Mouse (Mus musculus) CH12.LX (cell line): ENCODE measurements at regions not wholly inside any gene's neighbourhood (a gene's known extent, or its start where the extent isn't known, plus 50 kb on each side); places are given as distances from the start of the nearest gene placed in this dataset.

ENCODE experiments used
- DNase-seq: peaks from one replicate; pipeline ENCODE4 v3.0.0-alpha.2; 2013; ENCODE audit errors: extremely low read depth
- H3K27ac ChIP-seq: 2 replicates; pipeline ENCODE4 v1.5.1; 2012; ENCODE audit warnings: low read depth, mild to moderate bottlenecking, control low read depth, moderate library complexity; ENCODE audit not compliant: insufficient read depth
- H3K27me3 ChIP-seq: replicated peaks from 2 replicates; pipeline ENCODE3; 2012; ENCODE audit warnings: inconsistent platforms
- H3K36me3 ChIP-seq, 2 experiments: replicated peaks in 1 of 2; 2 replicates each; pipeline versions ENCODE3 to v1.6.1; 2012; ENCODE audit warnings: inconsistent platforms in 1 of 2, low read length in 1 of 2, mild to moderate bottlenecking in 1 of 2, mixed read lengths in 1 of 2, moderate library complexity in 1 of 2; ENCODE audit not compliant: control insufficient read depth in 1 of 2, insufficient read depth in 1 of 2
- H3K4me1 ChIP-seq, 2 experiments: 2 replicates each; pipeline ENCODE4 v1.6.1; 2012; ENCODE audit warnings: inconsistent platforms in 1 of 2, moderate library complexity in 1 of 2; ENCODE audit not compliant: insufficient read depth in 2 of 2, control insufficient read depth in 1 of 2
- H3K4me2 ChIP-seq: 2 replicates; pipeline ENCODE4 v1.6.1; 2012; ENCODE audit warnings: low read depth, mild to moderate bottlenecking, control low read depth; ENCODE audit not compliant: poor library complexity, insufficient read depth, severe bottlenecking
- H3K4me3 ChIP-seq, 3 experiments: fragments of 150-350 bp in 1 of 3; sonication (generic) in 1 of 3; replicated peaks in 1 of 3; 2 replicates each; pipeline versions ENCODE3 to v1.5.1; 2011 to 2012; ENCODE audit warnings: low read depth in 2 of 3, low read length in 2 of 3, mild to moderate bottlenecking in 2 of 3, moderate library complexity in 2 of 3, control low read depth in 1 of 3, improper control_type of control experiment in 1 of 3, inconsistent platforms in 1 of 3, mixed read lengths in 1 of 3; ENCODE audit not compliant: poor library complexity in 1 of 3
- H3K79me2 ChIP-seq: replicated peaks from 2 replicates; pipeline ENCODE4 v1.6.1; 2012; ENCODE audit warnings: mild to moderate bottlenecking, moderate library complexity; ENCODE audit not compliant: control insufficient read depth, poor library complexity, insufficient read depth, severe bottlenecking; ENCODE audit errors: extremely low read depth
- H3K9ac ChIP-seq: 2 replicates; pipeline ENCODE4 v1.6.1; 2012; ENCODE audit warnings: low read depth, mild to moderate bottlenecking, control low read depth, moderate library complexity; ENCODE audit not compliant: insufficient read depth
- H3K9me3 ChIP-seq: replicated peaks from 2 replicates; pipeline ENCODE3; 2012; ENCODE audit warnings: low read length, inconsistent platforms, mixed read lengths
- CHD1 ChIP-seq: IDR thresholded peaks from 2 replicates; pipeline ENCODE4 v1.6.1; 2012; ENCODE audit warnings: low read depth, low read length, improper control_type of control experiment, inconsistent platforms
- CHD2 ChIP-seq: IDR thresholded peaks from 2 replicates; pipeline ENCODE4 v1.6.1; 2011; ENCODE audit warnings: low read length, improper control_type of control experiment
- ELF1 ChIP-seq: IDR thresholded peaks from 2 replicates; pipeline ENCODE4 v1.6.1; 2014; ENCODE audit warnings: low read depth, mild to moderate bottlenecking, inconsistent platforms, low read length, improper control_type of control experiment
- EP300 ChIP-seq: IDR thresholded peaks from 2 replicates; pipeline ENCODE4 v1.6.1; 2011; ENCODE audit warnings: low read length, improper control_type of control experiment
- ETS1 ChIP-seq: conservative IDR thresholded peaks from 2 replicates; pipeline ENCODE4 v1.6.1; 2012; ENCODE audit warnings: low read depth, mild to moderate bottlenecking, inconsistent platforms, low read length, improper control_type of control experiment, moderate library complexity
- GABPA ChIP-seq: IDR thresholded peaks from 2 replicates; pipeline ENCODE4 v1.6.1; 2012; ENCODE audit warnings: low read depth, low read length, improper control_type of control experiment, inconsistent platforms; ENCODE audit not compliant: insufficient replicate concordance
- JUN ChIP-seq: IDR thresholded peaks from 2 replicates; pipeline ENCODE4 v1.6.1; 2011; ENCODE audit warnings: low read depth, mild to moderate bottlenecking, low read length, improper control_type of control experiment, moderate library complexity; ENCODE audit not compliant: insufficient read depth
- KAT2A ChIP-seq: IDR thresholded peaks from 2 replicates; pipeline ENCODE4 v1.6.1; 2012; ENCODE audit warnings: low read length, improper control_type of control experiment, inconsistent platforms; ENCODE audit not compliant: insufficient replicate concordance
- MAX ChIP-seq: IDR thresholded peaks from 2 replicates; pipeline ENCODE4 v1.6.1; 2011; ENCODE audit warnings: low read length, improper control_type of control experiment
- MAZ ChIP-seq: IDR thresholded peaks from 2 replicates; pipeline ENCODE4 v1.6.1; 2012; ENCODE audit warnings: low read depth, mild to moderate bottlenecking, inconsistent platforms, low read length, improper control_type of control experiment, moderate library complexity
- MEF2A ChIP-seq: IDR thresholded peaks from 2 replicates; pipeline ENCODE4 v1.6.1; 2014; ENCODE audit warnings: low read depth, mild to moderate bottlenecking, inconsistent platforms, low read length, improper control_type of control experiment, borderline replicate concordance
- MYC ChIP-seq: IDR thresholded peaks from 2 replicates; pipeline ENCODE4 v1.6.1; 2011; ENCODE audit warnings: low read depth, mild to moderate bottlenecking, improper control_type of control experiment, low read length
- NELFE ChIP-seq: IDR thresholded peaks from 2 replicates; pipeline ENCODE4 v1.6.1; 2011; ENCODE audit warnings: low read depth, low read length, improper control_type of control experiment
- NRF1 ChIP-seq: IDR thresholded peaks from 2 replicates; pipeline ENCODE4 v1.6.1; 2014; ENCODE audit warnings: low read depth, mild to moderate bottlenecking, inconsistent platforms, low read length, improper control_type of control experiment, moderate library complexity
- PAX5 ChIP-seq: IDR thresholded peaks from 2 replicates; pipeline ENCODE4 v1.6.1; 2012; ENCODE audit warnings: low read length, inconsistent platforms, mixed read lengths
- POLR2A ChIP-seq: IDR thresholded peaks from 2 replicates; pipeline ENCODE4 v1.6.1; 2011; ENCODE audit warnings: low read depth, mild to moderate bottlenecking, improper control_type of control experiment, low read length
- RAD21 ChIP-seq: IDR thresholded peaks from 2 replicates; pipeline ENCODE4 v1.6.1; 2011; ENCODE audit warnings: low read depth, mild to moderate bottlenecking, low read length, improper control_type of control experiment, moderate library complexity
- RCOR1 ChIP-seq: conservative IDR thresholded peaks from 2 replicates; pipeline ENCODE4 v1.6.1; 2012; ENCODE audit warnings: low read depth, mild to moderate bottlenecking, inconsistent platforms, low read length, improper control_type of control experiment
- SIN3A ChIP-seq: IDR thresholded peaks from 2 replicates; pipeline ENCODE4 v1.6.1; 2012; ENCODE audit warnings: low read length, improper control_type of control experiment, inconsistent platforms
- UBTF ChIP-seq: IDR thresholded peaks from 2 replicates; pipeline ENCODE4 v1.6.1; 2012; ENCODE audit warnings: low read depth, mild to moderate bottlenecking, inconsistent platforms, low read length, improper control_type of control experiment, moderate library complexity
- USF2 ChIP-seq: conservative IDR thresholded peaks from 2 replicates; pipeline ENCODE4 v1.6.1; 2011; ENCODE audit warnings: low read depth, low read length, improper control_type of control experiment
- ZKSCAN1 ChIP-seq: IDR thresholded peaks from 2 replicates; pipeline ENCODE4 v1.6.1; 2012; ENCODE audit warnings: low read depth, inconsistent platforms, low read length, improper control_type of control experiment, borderline replicate concordance
- ZMIZ1 ChIP-seq: IDR thresholded peaks from 2 replicates; pipeline ENCODE4 v1.6.1; 2012; ENCODE audit warnings: low read depth, mild to moderate bottlenecking, inconsistent platforms, low read length, improper control_type of control experiment
- ZNF384 ChIP-seq: IDR thresholded peaks from 2 replicates; pipeline ENCODE4 v1.6.1; 2012; ENCODE audit warnings: low read depth, low read length, improper control_type of control experiment, inconsistent platforms
- dilution Hi-C: fragments of 300-500 bp; cut with MboI; formaldehyde crosslinking; loops from 2 replicates; pipeline ENCODE4 v1.14.3; 2020; ENCODE audit warnings: low sequenced_read_pairs; ENCODE audit not compliant: extremely low pct_unique_long_range_greater_than_20kb, extremely low pct_ligation_motif_present
- in situ Hi-C: fragments of 300-500 bp; cut with MboI; formaldehyde crosslinking; loops from 3 replicates; pipeline ENCODE4 v1.14.3; 2019; ENCODE audit warnings: low sequenced_read_pairs, low pct_ligation_motif_present, low pct_unique_long_range_greater_than_20kb, mixed read lengths

DNA sequence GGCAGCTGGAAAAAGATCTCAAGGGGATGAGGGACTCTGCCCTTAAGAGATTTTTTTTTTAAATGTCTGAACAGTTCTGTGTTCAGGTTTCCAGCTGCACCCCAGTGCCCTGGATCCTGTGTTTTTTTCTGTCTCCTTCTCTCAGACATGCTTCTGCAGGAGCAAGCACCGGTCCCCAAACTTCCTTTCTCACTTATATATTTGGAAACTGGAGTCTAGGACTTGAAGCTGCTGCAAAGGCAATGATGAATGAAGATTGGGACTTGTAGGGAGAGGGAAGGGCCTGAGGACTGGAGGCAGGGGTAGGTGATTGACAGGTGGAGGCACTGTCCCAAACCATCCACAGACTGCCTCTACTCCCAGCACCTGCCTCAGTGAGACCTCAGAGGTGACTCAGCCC is 255.5 kb upstream of the Cdh5 start:
- H3K4me1 ChIP-seq = peaks cover 0 to 14% of the 10 kb centered on the region in 2 experiments; a peak in 2 of 4 replicates
- dilution Hi-C loops (no loop called here), in situ Hi-C loops (no loop called here)
- no peak overlapping the region for H3K9ac ChIP-seq
- no peak overlapping the region for H3K4me3 ChIP-seq
- DNase-seq = no peak
- H3K27me3 ChIP-seq = peaks cover 2% of the 10 kb centered on the region
- H3K4me2 ChIP-seq = no peak overlapping the region
- H3K9me3 ChIP-seq = no peaks in the 10 kb centered on the region
- no peaks in the 10 kb centered on the region for H3K79me2 ChIP-seq
- TF ChIP-seq MAX (no peak), ZKSCAN1 (no peak), PAX5 (no peak), JUN (no peak), CHD1 (no peak), CHD2 (no peak), POLR2A (no peak), GABPA (no peak), MAZ (no peak), KAT2A (no peak), USF2 (no peak), ELF1 (no peak), ETS1 (no peak), NRF1 (no peak), UBTF (no peak), ZNF384 (no peak)
- H3K36me3 ChIP-seq = no peaks in the 10 kb centered on the region
- H3K27ac ChIP-seq = no peak overlapping the region

DNA sequence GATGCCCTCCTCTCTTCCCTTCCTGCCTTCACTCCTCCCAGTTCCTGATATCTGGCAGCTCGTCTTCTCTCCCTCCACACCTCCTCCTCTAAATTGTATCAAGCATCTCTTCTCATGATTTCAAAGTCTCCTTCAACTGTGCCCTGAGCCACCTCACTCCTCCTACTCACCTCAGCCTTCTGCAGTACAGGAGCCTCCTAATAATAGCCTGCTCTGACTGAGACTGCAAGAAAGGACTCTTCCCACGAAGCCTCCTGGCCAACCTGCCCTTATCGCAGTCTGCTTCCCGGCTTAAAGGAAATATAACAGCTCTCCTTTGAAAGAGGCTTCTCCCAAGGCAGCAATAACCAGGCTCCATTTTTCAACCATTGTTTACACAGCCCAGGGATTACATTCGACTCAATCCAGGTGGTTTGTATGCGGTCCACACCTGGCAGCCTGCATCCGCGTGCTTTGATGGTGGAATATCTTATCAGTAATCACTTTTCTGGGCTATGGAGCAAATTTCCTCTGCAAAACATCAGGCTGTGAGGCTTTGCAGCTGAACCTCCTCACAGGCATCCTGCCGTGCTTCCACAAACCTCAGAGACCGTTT is 254.9 kb upstream of the Cdh5 start:
- Histone ChIP-seq H3K4me2 (no peak overlapping the region), H3K27me3 (peaks cover 2% of the 10 kb centered on the region), H3K79me2 (no peaks in the 10 kb centered on the region), H3K9ac (no peak overlapping the region), H3K4me3 (no peak overlapping the region), H3K9me3 (no peaks in the 10 kb centered on the region), H3K27ac (no peak overlapping the region), H3K36me3 (no peaks in the 10 kb centered on the region), H3K4me1 (peaks cover 0 to 14% of the 10 kb centered on the region in 2 experiments; a peak in 2 of 4 replicates)
- dilution Hi-C loops (no loop called here), in situ Hi-C loops (no loop called here)
- TF ChIP-seq SIN3A = no peak
- TF ChIP-seq MAX = no peak
- no peak for TF ChIP-seq ZMIZ1
- no peak for TF ChIP-seq NELFE
- TF ChIP-seq GABPA = no peak
- TF ChIP-seq EP300 = no peak
- no peak for TF ChIP-seq MYC
- no peak for TF ChIP-seq CHD2
- no peak for TF ChIP-seq MEF2A
- TF ChIP-seq ZNF384 = no peak
- TF ChIP-seq RCOR1 = no peak
- no peak for TF ChIP-seq RAD21
- DNase-seq = no peak
